Mouse (Mus musculus) neural tube, embryonic 15.5 days (tissue): ENCODE measurements at regions not wholly inside any gene's neighbourhood (a gene's known extent, or its start where the extent isn't known, plus 50 kb on each side); places are given as distances from the start of the nearest gene placed in this dataset.
"Not testable (repeated sequence)": the region's sequence is repeated elsewhere in the genome, so short reads cannot be mapped to it uniquely, and the experiment has no call there.

Experiments
- ATAC-seq: fragments of 200-750 bp; cut with Nextera tagmentation; 2 replicates; pipeline ENCODE4 v1.8.0; 2017; ENCODE audit warnings: mild to moderate bottlenecking, moderate TSS enrichment, moderate library complexity; ENCODE audit not compliant: low FRiP score
- H3K27ac ChIP-seq: fragments of 300-500 bp; sonication (generic); replicated peaks from 2 replicates; pipeline ENCODE4 v1.5.1; 2015; ENCODE audit warnings: mild to moderate bottlenecking, inconsistent platforms
- H3K27me3 ChIP-seq: fragments of 300-500 bp; sonication (generic); replicated peaks from 2 replicates; pipeline ENCODE4 v1.6.1; 2015; ENCODE audit warnings: inconsistent platforms
- H3K36me3 ChIP-seq: fragments of 300-500 bp; sonication (generic); 2 replicates; pipeline ENCODE4 v1.6.1; 2015; ENCODE audit warnings: inconsistent platforms
- H3K4me1 ChIP-seq: fragments of 300-500 bp; sonication (generic); 2 replicates; pipeline ENCODE4 v1.6.1; 2015; ENCODE audit warnings: inconsistent platforms
- H3K4me2 ChIP-seq: fragments of 300-500 bp; sonication (generic); 2 replicates; pipeline ENCODE4 v1.6.1; 2015; ENCODE audit warnings: inconsistent platforms, mild to moderate bottlenecking, moderate library complexity
- H3K4me3 ChIP-seq: fragments of 300-500 bp; sonication (generic); replicated peaks from 2 replicates; pipeline ENCODE4 v1.5.1; 2015; ENCODE audit warnings: mild to moderate bottlenecking, inconsistent platforms
- H3K9ac ChIP-seq: fragments of 300-500 bp; sonication (generic); replicated peaks from 2 replicates; pipeline ENCODE4 v1.6.1; 2015; ENCODE audit warnings: mild to moderate bottlenecking, inconsistent platforms
- H3K9me3 ChIP-seq: fragments of 300-500 bp; sonication (generic); replicated peaks from 2 replicates; pipeline ENCODE4 v1.6.1; 2016; ENCODE audit warnings: inconsistent platforms
- WGBS: fragments of 180-500 bp; shearing (Covaris S2); methylation state at CpG from one replicate; pipeline ENCODE4 v1.1.7; 2015; ENCODE audit warnings: mixed read lengths; 5-methylcytosine and 5-hydroxymethylcytosine counted together

- Histone ChIP-seq H3K9ac (no peak overlapping the region), H3K4me3 (no peak overlapping the region), H3K9me3 (no peaks in the 10 kb centered on the region), H3K27ac (no peak overlapping the region), H3K4me1 (peaks cover 4% of the 10 kb centered on the region; the same call in 1 of the 2 replicates), H3K4me2 (no peak overlapping the region), H3K36me3 (no peaks in the 10 kb centered on the region), H3K27me3 (no peaks in the 10 kb centered on the region; the same call in 1 of the 2 replicates)
- WGBS = 77% methylated on average over 6 of the region's 6 CpGs
- ATAC-seq = no peak
These were observed 126.4 kb upstream of the Daam1 start for GRCm38 (mm10) chr12:71704431-71704830.

GRCm38 (mm10) chr12:71707727-71708369, 123.0 kb upstream of the Daam1 start:
- no peak overlapping the region for H3K9ac ChIP-seq
- no peaks in the 10 kb centered on the region for H3K9me3 ChIP-seq
- ATAC-seq = no peak
- H3K27ac ChIP-seq = no peak overlapping the region
- WGBS = 22% methylated on average over 10 of the region's 10 CpGs
- no peaks in the 10 kb centered on the region; the same call in 1 of the 2 replicates for H3K27me3 ChIP-seq
- no peaks in the 10 kb centered on the region for H3K4me1 ChIP-seq
- H3K36me3 ChIP-seq = no peaks in the 10 kb centered on the region
- H3K4me3 ChIP-seq = no peak overlapping the region
- peak overlapping the region; percentile 29; the same call in 1 of the 2 replicates for H3K4me2 ChIP-seq

- no peak overlapping the region for H3K4me2 ChIP-seq
- H3K4me1 ChIP-seq = peaks cover 4% of the 10 kb centered on the region; the same call in 1 of the 2 replicates
- H3K9ac ChIP-seq = no peak overlapping the region
- ATAC-seq = no peak
- 50% methylated on average over 7 of the region's 7 CpGs for WGBS
- H3K4me3 ChIP-seq = no peak overlapping the region
- no peaks in the 10 kb centered on the region for H3K36me3 ChIP-seq
- no peaks in the 10 kb centered on the region for H3K9me3 ChIP-seq
- no peaks in the 10 kb centered on the region for H3K27me3 ChIP-seq
- no peak overlapping the region for H3K27ac ChIP-seq
These were observed 116.3 kb upstream of the Daam1 start for GRCm38 (mm10) chr12:71714606-71715005.

- not testable (repeated sequence) for H3K27ac ChIP-seq, H3K27me3 ChIP-seq, H3K9me3 ChIP-seq, H3K4me1 ChIP-seq, H3K4me3 ChIP-seq, H3K36me3 ChIP-seq, H3K9ac ChIP-seq, H3K4me2 ChIP-seq, ATAC-seq
- WGBS = 72% methylated on average over 12 of the region's 12 CpGs
These were observed 112.5 kb upstream of the Daam1 start for GRCm38 (mm10) chr12:71718412-71718811.

- 85% methylated on average over 7 of the region's 7 CpGs for WGBS
- ATAC-seq = no peak
- H3K4me1 ChIP-seq = peaks cover 4% of the 10 kb centered on the region; the same call in 1 of the 2 replicates
- H3K27ac ChIP-seq = no peak overlapping the region
- no peaks in the 10 kb centered on the region for H3K9me3 ChIP-seq
- H3K4me2 ChIP-seq = no peak overlapping the region
- no peaks in the 10 kb centered on the region for H3K27me3 ChIP-seq
- no peaks in the 10 kb centered on the region for H3K36me3 ChIP-seq
- no peak overlapping the region for H3K4me3 ChIP-seq
- no peak overlapping the region for H3K9ac ChIP-seq
These were observed 112.0 kb upstream of the Daam1 start for GRCm38 (mm10) chr12:71718911-71719310.

GRCm38 (mm10) chr12:71725140-71725539, 105.7 kb upstream of the Daam1 start:
- no peak overlapping the region for H3K4me3 ChIP-seq
- no peak overlapping the region for H3K27ac ChIP-seq
- no peak overlapping the region for H3K4me2 ChIP-seq
- no peaks in the 10 kb centered on the region for H3K4me1 ChIP-seq
- no peaks in the 10 kb centered on the region for H3K36me3 ChIP-seq
- ATAC-seq = no peak
- H3K27me3 ChIP-seq = no peaks in the 10 kb centered on the region
- WGBS = 45% methylated on average over 5 of the region's 5 CpGs
- H3K9ac ChIP-seq = no peak overlapping the region
- no peaks in the 10 kb centered on the region for H3K9me3 ChIP-seq

- no peak for ATAC-seq
- Histone ChIP-seq H3K4me1 (no peaks in the 10 kb centered on the region), H3K27me3 (no peaks in the 10 kb centered on the region), H3K27ac (no peak overlapping the region), H3K4me2 (no peak overlapping the region), H3K4me3 (no peak overlapping the region), H3K36me3 (no peaks in the 10 kb centered on the region), H3K9me3 (no peaks in the 10 kb centered on the region), H3K9ac (no peak overlapping the region)
- 12% methylated on average over 4 of the region's 4 CpGs for WGBS
These were observed 105.1 kb upstream of the Daam1 start for GRCm38 (mm10) chr12:71725713-71726336.

- H3K4me2 ChIP-seq = no peak overlapping the region
- H3K4me3 ChIP-seq = no peak overlapping the region
- H3K27ac ChIP-seq = no peak overlapping the region
- H3K9me3 ChIP-seq = no peaks in the 10 kb centered on the region
- peaks cover 18% of the 10 kb centered on the region for H3K4me1 ChIP-seq
- 56% methylated on average over 2 of the region's 2 CpGs for WGBS
- no peaks in the 10 kb centered on the region for H3K27me3 ChIP-seq
- no peaks in the 10 kb centered on the region for H3K36me3 ChIP-seq
- no peak for ATAC-seq
- no peak overlapping the region for H3K9ac ChIP-seq
These were observed 87.5 kb upstream of the Daam1 start for GRCm38 (mm10) chr12:71743345-71743744.

- no peak overlapping the region for H3K4me2 ChIP-seq
- WGBS = 66% methylated on average over 6 of the region's 6 CpGs
- no peaks in the 10 kb centered on the region for H3K9me3 ChIP-seq
- H3K9ac ChIP-seq = no peak overlapping the region
- H3K4me3 ChIP-seq = no peak overlapping the region
- ATAC-seq = no peak
- H3K27ac ChIP-seq = no peak overlapping the region
- H3K36me3 ChIP-seq = no peaks in the 10 kb centered on the region
- no peaks in the 10 kb centered on the region for H3K27me3 ChIP-seq
- H3K4me1 ChIP-seq = peaks cover 26% of the 10 kb centered on the region
These were observed 84.9 kb upstream of the Daam1 start for GRCm38 (mm10) chr12:71746011-71746410.

- Histone ChIP-seq H3K9me3 (no peaks in the 10 kb centered on the region), H3K4me1 (peaks cover 26% of the 10 kb centered on the region), H3K27ac (peak overlapping the region; percentile 62), H3K27me3 (no peaks in the 10 kb centered on the region), H3K4me2 (no peak overlapping the region), H3K4me3 (no peak overlapping the region), H3K36me3 (no peaks in the 10 kb centered on the region), H3K9ac (no peak overlapping the region)
- WGBS = 89% methylated on average over 10 of the region's 10 CpGs
- ATAC-seq = no peak
These were observed 83.5 kb upstream of the Daam1 start for GRCm38 (mm10) chr12:71747386-71747785.

- no peak overlapping the region; the same call in 1 of the 2 replicates for H3K4me2 ChIP-seq
These were observed 83.0 kb upstream of the Daam1 start for GRCm38 (mm10) chr12:71747831-71748368.

GRCm38 (mm10) chr12:71748731-71749130, 82.1 kb upstream of the Daam1 start:
- H3K27me3 ChIP-seq = no peaks in the 10 kb centered on the region
- H3K36me3 ChIP-seq = no peaks in the 10 kb centered on the region
- no peaks in the 10 kb centered on the region for H3K9me3 ChIP-seq
- no peak; the same call in 1 of the 2 replicates for ATAC-seq
- peak overlapping the region; percentile 61 for H3K27ac ChIP-seq
- no peak overlapping the region for H3K9ac ChIP-seq
- no peak overlapping the region for H3K4me3 ChIP-seq
- peaks cover 23% of the 10 kb centered on the region for H3K4me1 ChIP-seq
- peak overlapping the region; percentile 13; the same call in 1 of the 2 replicates for H3K4me2 ChIP-seq
- WGBS = 64% methylated on average over 4 of the region's 4 CpGs

More at GRCm38 (mm10) chr12:71747831-71748368, 83.0 kb upstream of the Daam1 start:
- H3K4me1 ChIP-seq = peaks cover 26% of the 10 kb centered on the region
- H3K4me3 ChIP-seq = no peak overlapping the region
- no peaks in the 10 kb centered on the region for H3K36me3 ChIP-seq
- no peaks in the 10 kb centered on the region for H3K27me3 ChIP-seq
- H3K9me3 ChIP-seq = no peaks in the 10 kb centered on the region
- 50% methylated on average over 14 of the region's 14 CpGs for WGBS
- H3K27ac ChIP-seq = peak overlapping the region; percentile 62
- ATAC-seq = no peak; the same call in 1 of the 2 replicates
- H3K9ac ChIP-seq = no peak overlapping the region
